Mouse (Mus musculus): ENCODE measurements around the gene Supt3.

Gene Supt3

GRCm38 (mm10) chr17:44776738-44777270 lies at the start of gene Supt3:
Gene Supt3, plus strand, starts transcription at chr17:44777152.
- peak; percentile 95 for DNase-seq (ENCODE audit: low spot score)

GRCm38 (mm10) chr17:44727675-44728074 lies 49.3 kb upstream of the Supt3 start:
- DNase-seq (ENCODE audit: low spot score) = no peak

GRCm38 (mm10) chr17:44728464-44728863 lies 48.5 kb upstream of the Supt3 start:
- no peak for DNase-seq (ENCODE audit: low spot score)

GRCm38 (mm10) chr17:44733544-44734310 lies 43.2 kb upstream of the Supt3 start:
- peak; percentile 53 for DNase-seq (ENCODE audit: low spot score)

GRCm38 (mm10) chr17:44734501-44735222 lies 42.3 kb upstream of the Supt3 start:
- peak; percentile 73 for DNase-seq (ENCODE audit: low spot score)

- peak; percentile 58 for DNase-seq (ENCODE audit: low spot score)
Observed at GRCm38 (mm10) chr17:44735223-44735990, 41.5 kb upstream of the Supt3 start.

- peak; percentile 74 for DNase-seq (ENCODE audit: low spot score)
Observed at GRCm38 (mm10) chr17:44735991-44736561, 40.9 kb upstream of the Supt3 start.

GRCm38 (mm10) chr17:44737275-44738120 lies 39.5 kb upstream of the Supt3 start:
- DNase-seq (ENCODE audit: low spot score) = no peak

- no peak for DNase-seq (ENCODE audit: low spot score)
Observed at GRCm38 (mm10) chr17:44738121-44738637, 38.8 kb upstream of the Supt3 start.

GRCm38 (mm10) chr17:44742246-44742645 lies 34.7 kb upstream of the Supt3 start:
- no peak for DNase-seq (ENCODE audit: low spot score)

GRCm38 (mm10) chr17:44743780-44744179 lies 33.2 kb upstream of the Supt3 start:
- no peak for DNase-seq (ENCODE audit: low spot score)

GRCm38 (mm10) chr17:44745378-44745777 lies 31.6 kb upstream of the Supt3 start:
- DNase-seq (ENCODE audit: low spot score) = no peak

- DNase-seq (ENCODE audit: low spot score) = no peak
Observed at GRCm38 (mm10) chr17:44766318-44766717, 10.6 kb upstream of the Supt3 start.

- DNase-seq (ENCODE audit: low spot score) = no peak
Observed at GRCm38 (mm10) chr17:44766975-44767374, 10.0 kb upstream of the Supt3 start.

- DNase-seq (ENCODE audit: low spot score) = no peak
Observed at GRCm38 (mm10) chr17:44767375-44767774, 9.6 kb upstream of the Supt3 start.

- no peak for DNase-seq (ENCODE audit: low spot score)
Observed at GRCm38 (mm10) chr17:44768522-44768921, 8.4 kb upstream of the Supt3 start.

- no peak for DNase-seq (ENCODE audit: low spot score)
Observed at GRCm38 (mm10) chr17:44770871-44771270, 6.1 kb upstream of the Supt3 start.

GRCm38 (mm10) chr17:44772576-44772975 lies 4.4 kb upstream of the Supt3 start:
- DNase-seq (ENCODE audit: low spot score) = no peak

- peak; percentile 87 for DNase-seq (ENCODE audit: low spot score)
Observed at GRCm38 (mm10) chr17:44777337-44777804, 419 bp downstream of the Supt3 start.

GRCm38 (mm10) chr17:44778141-44778540 lies 1.2 kb downstream of the Supt3 start:
- peak; percentile 21 for DNase-seq (ENCODE audit: low spot score)

GRCm38 (mm10) chr17:44780353-44780752 lies 3.4 kb downstream of the Supt3 start:
- DNase-seq (ENCODE audit: low spot score) = no peak

All from adipocyte (in vitro differentiated cells).